Mouse (Mus musculus): Measurements from ENCODE around the gene Rab11b. TPM values are rescaled to one million over a fixed set of nuclear protein-coding genes. Genes with fewer than 3 reads are reported as not detected.

Rab11b gene
- 205 to 231 TPM (median 213 TPM) in 4 replicates for total RNA-seq (2023; ENCODE audit: inconsistent age)

DNA sequence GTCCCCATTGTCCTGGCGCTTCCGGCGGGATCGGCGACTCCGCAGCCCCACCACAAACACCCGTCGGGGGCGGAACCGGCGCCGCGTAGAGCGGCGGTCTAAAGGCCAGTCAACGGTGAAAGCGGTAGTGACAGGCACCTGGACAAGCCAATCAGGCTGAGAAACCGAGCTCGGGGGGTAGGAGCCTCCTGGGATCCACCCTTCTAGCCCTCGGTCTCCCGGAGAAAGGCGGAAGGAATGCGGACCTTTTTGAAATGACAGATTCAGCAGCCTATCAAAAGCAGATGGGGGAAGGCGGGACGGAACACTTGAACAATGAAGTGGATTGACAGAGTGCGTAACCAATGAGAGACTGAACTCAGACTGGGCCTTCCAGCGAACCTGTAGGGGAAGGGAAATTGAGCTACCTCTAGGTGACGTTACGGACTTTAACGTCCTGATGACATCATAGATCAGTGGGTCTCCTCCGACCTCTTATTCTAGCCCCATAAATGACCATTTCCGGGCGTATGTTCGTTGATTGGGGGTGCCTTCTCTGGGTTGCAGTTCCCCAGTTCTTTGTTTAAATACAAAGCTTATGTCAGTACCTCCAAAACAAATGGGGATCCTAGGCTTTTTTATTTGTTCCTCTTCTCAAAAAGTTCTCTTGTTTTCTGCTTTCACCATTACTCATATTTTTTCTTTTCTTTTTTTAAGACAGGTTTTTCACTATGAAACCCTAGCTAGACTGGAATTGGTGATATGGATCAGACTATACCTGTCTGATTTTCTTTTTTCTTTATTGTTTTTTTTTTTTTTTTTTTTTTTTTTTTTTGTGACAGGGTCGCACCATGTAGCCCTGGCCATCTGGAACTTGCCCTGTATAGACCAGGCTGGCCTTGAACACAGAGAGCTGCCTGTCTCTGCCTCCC lies at the start of gene Rab11b:
Rab11b (minus strand) TSS at position 276 of the 911 bp plus-strand sequence.

DNA sequence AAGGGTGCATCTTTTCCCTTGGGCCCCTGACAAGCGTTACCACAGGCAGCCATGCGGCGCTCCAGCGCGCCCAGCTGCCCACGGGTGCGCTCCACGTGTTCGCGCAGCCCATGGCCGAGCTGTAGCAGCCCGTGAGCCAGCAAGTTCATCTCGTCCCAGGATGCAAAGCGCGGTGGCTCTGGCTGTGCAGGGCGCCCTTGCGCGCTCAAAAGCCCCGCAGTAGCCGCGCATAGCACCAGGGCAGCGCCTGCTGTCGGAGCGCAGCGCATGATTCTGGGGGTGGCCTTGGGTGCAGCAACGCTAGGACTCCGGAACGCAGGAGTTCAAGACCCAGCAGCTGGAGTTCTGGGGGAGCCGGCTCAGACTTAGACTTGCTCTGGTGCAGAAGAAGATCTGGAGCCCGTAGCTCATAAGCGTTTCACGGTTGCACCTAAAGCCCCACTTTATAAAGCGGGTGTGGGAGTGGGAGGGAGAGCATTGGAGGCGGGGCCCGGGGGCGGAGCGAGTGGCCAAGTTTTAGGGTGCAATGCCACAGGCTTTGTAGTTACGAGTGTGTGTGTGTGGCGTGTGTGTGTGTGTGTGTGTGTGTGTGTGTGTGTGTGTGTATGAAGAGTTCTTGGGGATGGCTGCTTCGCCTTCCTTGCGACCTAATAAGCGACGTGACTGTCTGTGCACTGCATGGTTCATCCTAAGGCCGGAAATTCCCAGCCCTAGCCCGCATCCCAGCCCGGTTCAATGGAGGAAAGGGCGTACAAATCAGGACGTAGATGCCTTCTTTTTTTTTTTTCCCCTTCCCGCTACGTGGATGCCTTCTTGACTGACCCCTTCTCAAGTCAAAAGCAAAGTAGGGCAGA lies 21.0 kb upstream of the Rab11b start, which contains the start of gene Angptl4:
Angptl4 (minus strand) TSS at position 707 of the 854 bp plus-strand sequence.

DNA sequence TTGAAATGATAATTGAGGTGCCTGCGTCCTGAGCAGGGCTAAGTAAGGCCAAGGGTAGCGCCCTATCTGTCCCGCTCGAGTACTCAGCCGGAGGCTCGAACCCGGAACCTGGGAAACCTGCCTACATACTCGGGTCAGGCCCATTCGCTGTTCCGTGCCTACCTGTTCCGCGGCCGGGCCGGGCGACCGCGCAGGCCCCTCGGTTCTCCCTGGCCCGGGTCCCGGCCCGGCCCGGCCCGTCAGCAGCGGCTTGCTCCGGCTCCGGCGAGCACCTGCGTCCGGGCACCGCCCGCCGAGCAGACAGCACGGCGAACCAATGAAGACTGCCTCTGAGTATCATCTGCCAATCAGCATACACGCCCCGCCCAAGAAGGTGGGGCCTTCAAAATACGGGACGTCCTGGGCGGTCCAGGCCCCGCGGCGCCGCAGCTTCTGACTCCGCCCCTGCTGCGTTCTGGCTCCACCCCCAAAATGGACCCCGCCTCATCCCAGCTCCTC lies 41.9 kb downstream of the Rab11b start, which contains the start of gene March2:
March2 (minus strand) TSS at position 287 of the 498 bp plus-strand sequence.

Other genes starting within 250 kb of the Rab11b start
- 62.4 to 74.4 TPM (median 67.5 TPM) in 4 replicates for gene Adamts10, start 236.3 kb downstream of the Rab11b start, total RNA-seq (2023; ENCODE audit: inconsistent age)
- gene Myo1f, start 204.8 kb downstream of the Rab11b start, total RNA-seq (2023; ENCODE audit: inconsistent age) = 14.9 to 25.4 TPM (median 19.3 TPM) in 4 replicates
- 38.0 to 41.7 TPM (median 39.7 TPM) in 4 replicates for gene Zfp414, start 131.4 kb downstream of the Rab11b start, total RNA-seq (2023; ENCODE audit: inconsistent age)
- gene Pram1, start 122.5 kb downstream of the Rab11b start, total RNA-seq (2023; ENCODE audit: inconsistent age) = 0.48 to 2.5 TPM (median 1.3 TPM) in 4 replicates
- gene Hnrnpm, start 73.7 kb downstream of the Rab11b start, total RNA-seq (2023; ENCODE audit: inconsistent age) = 356 to 376 TPM (median 371 TPM) in 4 replicates
- 45.6 to 49.2 TPM (median 46.3 TPM) in 4 replicates for gene March2, start 41.9 kb downstream of the Rab11b start, total RNA-seq (2023; ENCODE audit: inconsistent age)
- gene Angptl4, start 21.3 kb upstream of the Rab11b start, total RNA-seq (2023; ENCODE audit: inconsistent age) = 0.24 to 1.2 TPM (median 0.64 TPM) in 4 replicates
- gene Kank3, start 50.0 kb upstream of the Rab11b start, total RNA-seq (2023; ENCODE audit: inconsistent age) = 1.9 to 3.7 TPM (median 2.4 TPM) in 4 replicates
- 3,373 to 3,666 TPM (median 3,453 TPM) in 4 replicates for gene Rps28, start 64.0 kb upstream of the Rab11b start, total RNA-seq (2023; ENCODE audit: inconsistent age)
- gene Ndufa7, start 64.0 kb upstream of the Rab11b start, total RNA-seq (2023; ENCODE audit: inconsistent age) = 144 to 160 TPM (median 152 TPM) in 4 replicates
- gene Cd320, start 82.6 kb upstream of the Rab11b start, total RNA-seq (2023; ENCODE audit: inconsistent age) = 6.1 to 11.2 TPM (median 7.1 TPM) in 4 replicates
- gene Gm7029, start 113.3 kb upstream of the Rab11b start, total RNA-seq (2023; ENCODE audit: inconsistent age) = not detected in 4 replicates
- 3.7 to 6.1 TPM (median 5.8 TPM) in 4 replicates for gene Kifc1, start 130.1 kb upstream of the Rab11b start, total RNA-seq (2023; ENCODE audit: inconsistent age)
- gene Platr17, start 144.6 kb upstream of the Rab11b start, total RNA-seq (2023; ENCODE audit: inconsistent age) = 0.90 to 0.93 TPM in 2 of 4 replicates, not detected in the others
- gene Daxx, start 148.9 kb upstream of the Rab11b start, total RNA-seq (2023; ENCODE audit: inconsistent age) = 43.5 to 64.5 TPM (median 57.8 TPM) in 4 replicates
- 459 to 514 TPM (median 471 TPM) in 4 replicates for gene Tapbp, start 155.4 kb upstream of the Rab11b start, total RNA-seq (2023; ENCODE audit: inconsistent age)
- 34.8 to 43.8 TPM (median 42.1 TPM) in 4 replicates for gene Zbtb22, start 155.4 kb upstream of the Rab11b start, total RNA-seq (2023; ENCODE audit: inconsistent age)
- gene Rgl2, start 169.0 kb upstream of the Rab11b start, total RNA-seq (2023; ENCODE audit: inconsistent age) = 181 to 200 TPM (median 191 TPM) in 4 replicates
- gene Pfdn6, start 179.8 kb upstream of the Rab11b start, total RNA-seq (2023; ENCODE audit: inconsistent age) = 48.8 to 71.2 TPM (median 65.7 TPM) in 4 replicates
- gene Wdr46, start 180.1 kb upstream of the Rab11b start, total RNA-seq (2023; ENCODE audit: inconsistent age) = 37.2 to 41.1 TPM (median 38.8 TPM) in 4 replicates
- gene B3galt4, start 191.0 kb upstream of the Rab11b start, total RNA-seq (2023; ENCODE audit: inconsistent age) = 4.6 to 6.3 TPM (median 6.0 TPM) in 4 replicates
- gene Vps52, start 195.3 kb upstream of the Rab11b start, total RNA-seq (2023; ENCODE audit: inconsistent age) = 84.3 to 90.2 TPM (median 84.9 TPM) in 4 replicates
- gene Rps18, start 195.5 kb upstream of the Rab11b start, total RNA-seq (2023; ENCODE audit: inconsistent age) = 1,477 to 1,581 TPM (median 1,522 TPM) in 4 replicates
- gene H2-K1, start 239.8 kb upstream of the Rab11b start, total RNA-seq (2023; ENCODE audit: inconsistent age) = 2,828 to 3,180 TPM (median 3,118 TPM) in 4 replicates